Mouse (Mus musculus): ENCODE measurements at regions not wholly inside any gene's neighbourhood (a gene's known extent, or its start where the extent isn't known, plus 50 kb on each side); places are given as distances from the start of the nearest gene placed in this dataset.

- H3K4me1 ChIP-seq: no peaks in the 10 kb centered on the region
- 48% methylated on average over 6 of the region's 6 CpGs for WGBS
- no peak overlapping the region for H3K27ac ChIP-seq
- no peak for ATAC-seq (ENCODE audit: insufficient number of reproducible peaks, low FRiP score, low TSS enrichment, low read depth)
- no peaks in the 10 kb centered on the region for H3K27me3 ChIP-seq
- H3K9ac ChIP-seq: no peak overlapping the region
- no peak overlapping the region for H3K4me3 ChIP-seq
- H3K4me2 ChIP-seq: no peak overlapping the region
- no peaks in the 10 kb centered on the region for H3K36me3 ChIP-seq
- no peaks in the 10 kb centered on the region for H3K9me3 ChIP-seq
Measured at GRCm38 (mm10) chr10:67729271-67729670, 180.5 kb upstream of the Ado start.

GRCm38 (mm10) chr10:67727580-67727979 lies 178.8 kb upstream of the Ado start:
- no peaks in the 10 kb centered on the region for H3K9me3 ChIP-seq
- peaks cover 6% of the 10 kb centered on the region; the same call in 1 of the 2 replicates for H3K27me3 ChIP-seq
- 92% methylated on average over 4 of the region's 4 CpGs for WGBS
- no peak overlapping the region for H3K27ac ChIP-seq
- H3K4me3 ChIP-seq: no peak overlapping the region
- no peak for ATAC-seq (ENCODE audit: insufficient number of reproducible peaks, low FRiP score, low TSS enrichment, low read depth)
- H3K9ac ChIP-seq: no peak overlapping the region
- H3K4me1 ChIP-seq: no peaks in the 10 kb centered on the region
- no peaks in the 10 kb centered on the region for H3K36me3 ChIP-seq
- H3K4me2 ChIP-seq: no peak overlapping the region

- WGBS: 83% methylated on average over 6 of the region's 6 CpGs
- H3K9me3 ChIP-seq: no peaks in the 10 kb centered on the region
- H3K4me2 ChIP-seq: no peak overlapping the region
- H3K36me3 ChIP-seq: no peaks in the 10 kb centered on the region
- no peak overlapping the region for H3K4me3 ChIP-seq
- no peak overlapping the region for H3K9ac ChIP-seq
- H3K27me3 ChIP-seq: peaks cover 7% of the 10 kb centered on the region; the same call in 1 of the 2 replicates
- no peak for ATAC-seq (ENCODE audit: insufficient number of reproducible peaks, low FRiP score, low TSS enrichment, low read depth)
- no peak overlapping the region for H3K27ac ChIP-seq
- no peaks in the 10 kb centered on the region for H3K4me1 ChIP-seq
Measured at GRCm38 (mm10) chr10:67726796-67727195, 178.0 kb upstream of the Ado start.

- H3K4me1 ChIP-seq: no peaks in the 10 kb centered on the region
- ATAC-seq (ENCODE audit: insufficient number of reproducible peaks, low FRiP score, low TSS enrichment, low read depth): no peak
- 72% methylated on average over 7 of the region's 7 CpGs for WGBS
- H3K9ac ChIP-seq: no peak overlapping the region
- H3K4me2 ChIP-seq: no peak overlapping the region
- H3K9me3 ChIP-seq: no peaks in the 10 kb centered on the region
- H3K36me3 ChIP-seq: no peaks in the 10 kb centered on the region
- H3K4me3 ChIP-seq: no peak overlapping the region
- H3K27ac ChIP-seq: no peak overlapping the region
- peaks cover 7% of the 10 kb centered on the region; the same call in 1 of the 2 replicates for H3K27me3 ChIP-seq
Measured at GRCm38 (mm10) chr10:67726351-67726750, 177.6 kb upstream of the Ado start.

- no peaks in the 10 kb centered on the region for H3K36me3 ChIP-seq
- no peaks in the 10 kb centered on the region for H3K9me3 ChIP-seq
- WGBS: 37% methylated on average over 5 of the region's 5 CpGs
- H3K4me2 ChIP-seq: no peak overlapping the region
- no peak overlapping the region for H3K4me3 ChIP-seq
- ATAC-seq (ENCODE audit: insufficient number of reproducible peaks, low FRiP score, low TSS enrichment, low read depth): no peak
- peaks cover 7% of the 10 kb centered on the region; the same call in 1 of the 2 replicates for H3K27me3 ChIP-seq
- no peaks in the 10 kb centered on the region for H3K4me1 ChIP-seq
- H3K27ac ChIP-seq: no peak overlapping the region
- no peak overlapping the region for H3K9ac ChIP-seq
Measured at GRCm38 (mm10) chr10:67721787-67722186, 173.0 kb upstream of the Ado start.

- no peaks in the 10 kb centered on the region for H3K9me3 ChIP-seq
- ATAC-seq (ENCODE audit: insufficient number of reproducible peaks, low FRiP score, low TSS enrichment, low read depth): no peak
- no peaks in the 10 kb centered on the region for H3K4me1 ChIP-seq
- no peak overlapping the region for H3K4me3 ChIP-seq
- H3K9ac ChIP-seq: no peak overlapping the region
- no peak overlapping the region for H3K27ac ChIP-seq
- no peaks in the 10 kb centered on the region for H3K27me3 ChIP-seq
- no peak overlapping the region for H3K4me2 ChIP-seq
- 88% methylated on average over 7 of the region's 7 CpGs for WGBS
- H3K36me3 ChIP-seq: no peaks in the 10 kb centered on the region
Measured at GRCm38 (mm10) chr10:67717506-67717905, 168.8 kb upstream of the Ado start.

- no peak overlapping the region for H3K4me3 ChIP-seq
- H3K4me2 ChIP-seq: no peak overlapping the region
- no peak for ATAC-seq (ENCODE audit: insufficient number of reproducible peaks, low FRiP score, low TSS enrichment, low read depth)
- H3K27me3 ChIP-seq: no peaks in the 10 kb centered on the region
- H3K9me3 ChIP-seq: no peaks in the 10 kb centered on the region
- no peak overlapping the region for H3K9ac ChIP-seq
- H3K36me3 ChIP-seq: no peaks in the 10 kb centered on the region
- H3K4me1 ChIP-seq: no peaks in the 10 kb centered on the region
- WGBS: 83% methylated on average over 4 of the region's 4 CpGs
- H3K27ac ChIP-seq: no peak overlapping the region
Measured at GRCm38 (mm10) chr10:67715046-67715445, 166.3 kb upstream of the Ado start.

GRCm38 (mm10) chr10:67713098-67713497 lies 164.3 kb upstream of the Ado start:
- no peaks in the 10 kb centered on the region for H3K36me3 ChIP-seq
- WGBS: 76% methylated on average over 10 of the region's 10 CpGs
- H3K9me3 ChIP-seq: no peaks in the 10 kb centered on the region
- no peaks in the 10 kb centered on the region for H3K4me1 ChIP-seq
- no peak overlapping the region for H3K27ac ChIP-seq
- no peak overlapping the region for H3K4me2 ChIP-seq
- H3K4me3 ChIP-seq: no peak overlapping the region
- ATAC-seq (ENCODE audit: insufficient number of reproducible peaks, low FRiP score, low TSS enrichment, low read depth): no peak
- H3K9ac ChIP-seq: no peak overlapping the region
- no peaks in the 10 kb centered on the region for H3K27me3 ChIP-seq

GRCm38 (mm10) chr10:67712665-67713064 lies 163.9 kb upstream of the Ado start:
- no peaks in the 10 kb centered on the region for H3K27me3 ChIP-seq
- WGBS: 60% methylated on average over 6 of the region's 6 CpGs
- H3K4me3 ChIP-seq: no peak overlapping the region
- no peak for ATAC-seq (ENCODE audit: insufficient number of reproducible peaks, low FRiP score, low TSS enrichment, low read depth)
- no peak overlapping the region for H3K4me2 ChIP-seq
- no peaks in the 10 kb centered on the region for H3K36me3 ChIP-seq
- no peaks in the 10 kb centered on the region for H3K9me3 ChIP-seq
- no peak overlapping the region for H3K27ac ChIP-seq
- H3K9ac ChIP-seq: no peak overlapping the region
- H3K4me1 ChIP-seq: no peaks in the 10 kb centered on the region

GRCm38 (mm10) chr10:67711961-67712360 lies 163.2 kb upstream of the Ado start:
- no peak overlapping the region for H3K4me2 ChIP-seq
- 87% methylated on average over 3 of the region's 3 CpGs for WGBS
- H3K4me3 ChIP-seq: no peak overlapping the region
- no peaks in the 10 kb centered on the region for H3K27me3 ChIP-seq
- no peak overlapping the region for H3K27ac ChIP-seq
- H3K36me3 ChIP-seq: no peaks in the 10 kb centered on the region
- no peak overlapping the region for H3K9ac ChIP-seq
- H3K9me3 ChIP-seq: no peaks in the 10 kb centered on the region
- H3K4me1 ChIP-seq: no peaks in the 10 kb centered on the region
- no peak for ATAC-seq (ENCODE audit: insufficient number of reproducible peaks, low FRiP score, low TSS enrichment, low read depth)

- 75% methylated on average over 7 of the region's 7 CpGs for WGBS
- H3K9me3 ChIP-seq: no peaks in the 10 kb centered on the region
- H3K4me2 ChIP-seq: no peak overlapping the region
- H3K9ac ChIP-seq: no peak overlapping the region
- no peaks in the 10 kb centered on the region for H3K36me3 ChIP-seq
- ATAC-seq (ENCODE audit: insufficient number of reproducible peaks, low FRiP score, low TSS enrichment, low read depth): no peak
- H3K4me1 ChIP-seq: no peaks in the 10 kb centered on the region
- H3K4me3 ChIP-seq: no peak overlapping the region
- no peak overlapping the region for H3K27ac ChIP-seq
- H3K27me3 ChIP-seq: no peaks in the 10 kb centered on the region
Measured at GRCm38 (mm10) chr10:67706436-67706835, 157.7 kb upstream of the Ado start.

GRCm38 (mm10) chr10:67702783-67703455 lies 154.2 kb upstream of the Ado start:
- Histone ChIP-seq H3K9ac (no peak overlapping the region), H3K4me2 (no peak overlapping the region), H3K36me3 (no peaks in the 10 kb centered on the region), H3K9me3 (no peaks in the 10 kb centered on the region), H3K27me3 (no peaks in the 10 kb centered on the region), H3K27ac (no peak overlapping the region), H3K4me3 (no peak overlapping the region), H3K4me1 (no peaks in the 10 kb centered on the region)
- WGBS: 65% methylated on average over 9 of the region's 9 CpGs
- ATAC-seq (ENCODE audit: insufficient number of reproducible peaks, low FRiP score, low TSS enrichment, low read depth): no peak

Measured in limb, embryonic 15.5 days (tissue).